Comparison of ENCODE assay signal across 15 mouse cellular contexts in genomic region chr15:89816098-89816497, GRCm38 (mm10). TPM values are rescaled to one million over a fixed set of nuclear protein-coding genes. Genes with fewer than 3 reads are reported as not detected.
DNase-seq lines count a peak whose midpoint lies in the region; ATAC-seq and TF ChIP-seq lines count a peak whose summit lies in the region.
"Had no signal": no experiment of that assay in that cellular context is flagged by ENCODE, and none has a peak within 500 bp of the region (broad histone marks: within the 10 kb centered on the region; RNA-seq: fewer than 3 reads in every experiment).

No protein-coding gene starts in this region.

- TF ChIP-seq CTCF in cerebellum, adult 2 months (IDR thresholded peaks at IDR 0.05; ENCODE audit: borderline replicate concordance, insufficient read depth, low read depth, low read length), result no peak

- peak overlapping the region; percentile 17; the same call in 1 of the 2 replicates for H3K4me2 ChIP-seq in midbrain, embryonic 13.5 days (replicated peaks)
- H3K4me2 ChIP-seq: lung, embryonic 14.5 days had no signal

- DNase-seq in cerebellum, adult 2 months, result no peak
- DNase-seq in cerebellum, postnatal 36 days, result no peak
- peak; percentile 52 for DNase-seq in hindbrain, embryonic 10.5 days (ENCODE audit: low spot score)
- peak; percentile 81 for DNase-seq in retina, postnatal 1 day
- DNase-seq in lung, adult 18-20 months, result no peak
- no peak for DNase-seq in cerebellum, postnatal 4 days (ENCODE audit: low spot score in 2 of 2)
- DNase-seq in left cerebral cortex, postnatal 36 days (ENCODE audit: low spot score in 2 of 2), result no peak
- DNase-seq: cerebellum, adult 8-10 months; heart, postnatal 10 days; kidney, adult 18-20 months; lung, embryonic 14.5 days; thymus, adult 2 months had no signal

- intact Hi-C loops in left cerebral cortex, postnatal 36 days (cut with DNase I), result no loop called here

- H3K27ac ChIP-seq in cerebellum, adult 2 months (ENCODE audit: insufficient read depth, low read length), result 0 out of 2 replicates have a peak overlapping the region, but pooled peaks have one; percentile 13
- H3K27ac ChIP-seq in hindbrain, embryonic 10.5 days, result peak overlapping the region; percentile 56; the same call in 1 of the 2 replicates
- no peak overlapping the region for H3K27ac ChIP-seq in midbrain, embryonic 13.5 days
- H3K27ac ChIP-seq: limb, embryonic 10.5 days had no signal

- no peaks in the 10 kb centered on the region for H3K36me3 ChIP-seq in hindbrain, embryonic 10.5 days
- H3K36me3 ChIP-seq in midbrain, embryonic 13.5 days, result no peaks in the 10 kb centered on the region
- H3K36me3 ChIP-seq: limb, embryonic 10.5 days had no signal

- no peaks in the 10 kb centered on the region for H3K4me1 ChIP-seq in cerebellum, adult 2 months (ENCODE audit: control insufficient read depth, insufficient read depth, low read length)
- H3K4me1 ChIP-seq in hindbrain, embryonic 10.5 days (replicated peaks), result peaks cover 12% of the 10 kb centered on the region
- peaks cover 7% of the 10 kb centered on the region for H3K4me1 ChIP-seq in midbrain, embryonic 13.5 days (replicated peaks)
- H3K4me1 ChIP-seq: limb, embryonic 10.5 days had no signal

- no peaks in the 10 kb centered on the region for H3K9me3 ChIP-seq in hindbrain, embryonic 10.5 days
- H3K9me3 ChIP-seq in midbrain, embryonic 13.5 days, result no peaks in the 10 kb centered on the region
- H3K9me3 ChIP-seq: limb, embryonic 10.5 days had no signal

- TF ChIP-seq POLR2A in cerebellum, adult 2 months (IDR thresholded peaks at IDR 0.05; ENCODE audit: borderline replicate concordance, insufficient read depth, low read length), result no peak

- 0 out of 2 replicates have a peak, but pooled peaks have one; percentile 63 for ATAC-seq in midbrain, embryonic 13.5 days

- no peak overlapping the region for H3K9ac ChIP-seq in midbrain, embryonic 13.5 days (replicated peaks)
- H3K9ac ChIP-seq: lung, embryonic 14.5 days had no signal

- H3K27me3 ChIP-seq in cerebellum, adult 2 months (ENCODE audit: control insufficient read depth, insufficient read depth, low read length), result no peaks in the 10 kb centered on the region
- no peaks in the 10 kb centered on the region for H3K27me3 ChIP-seq in hindbrain, embryonic 10.5 days (ENCODE audit: insufficient read depth, poor library complexity, severe bottlenecking)
- no peaks in the 10 kb centered on the region for H3K27me3 ChIP-seq in midbrain, embryonic 13.5 days

- WGBS in cerebellum, adult 2 months, result 9% methylated on average over 10 of the region's 10 CpGs
- 26% methylated on average over 10 of the region's 10 CpGs for WGBS in hindbrain, embryonic 10.5 days
- WGBS in midbrain, embryonic 13.5 days, result 11% methylated on average over 10 of the region's 10 CpGs

- H3K4me3 ChIP-seq in cerebellum, adult 2 months (replicated peaks; ENCODE audit: insufficient read depth, low read depth, low read length), result no peak overlapping the region
- H3K4me3 ChIP-seq in hindbrain, embryonic 10.5 days, result peak overlapping the region; percentile 20; the same call in 1 of the 2 replicates
- no peak overlapping the region for H3K4me3 ChIP-seq in midbrain, embryonic 13.5 days (replicated peaks)
- H3K4me3 ChIP-seq: limb, embryonic 10.5 days had no signal

RNA-seq across cellular contexts. Expression of gene Syt10, which starts 25.6 kb away (rescaled TPM):
- 3.9 and 4.6 TPM in 2 replicates for polyA plus RNA-seq in cerebellum, adult 2 months (2012; rRNA removed)
- 0.14 and 0.64 TPM in 2 replicates for polyA plus RNA-seq in hindbrain, embryonic 10.5 days (2016; fragmentation: Nextera tagmentation; extraction: Ambion mirVana)
- polyA plus RNA-seq in midbrain, embryonic 13.5 days (2015; fragmentation: Nextera tagmentation; extraction: Ambion mirVana), result 0.66 and 1.4 TPM in 2 replicates
- 10 to 100 TPM; 14.9 to 18.1 TPM for total RNA-seq in left cerebral cortex, postnatal 36 days (2021)
- total RNA-seq: heart, postnatal 10 days had no signal
- polyA plus RNA-seq: limb, embryonic 10.5 days; lung, embryonic 14.5 days; spleen, adult 2 months; thymus, adult 2 months had no signal

Comparison
In these comparisons a context has a peak if more than half of its experiments do, and no peak if none do; other contexts are left out.
1. DNase-seq: peak in hindbrain, embryonic 10.5 days (single experiment) and retina, postnatal 1 day (single experiment); none in cerebellum, adult 2 months (0 of 2), cerebellum, postnatal 36 days (0 of 2), lung, adult 18-20 months (0 of 2), cerebellum, postnatal 4 days (0 of 2) and left cerebral cortex, postnatal 36 days (0 of 2).